Comparison of ENCODE assay signal across 47 mouse cellular contexts in the genomic region with DNA sequence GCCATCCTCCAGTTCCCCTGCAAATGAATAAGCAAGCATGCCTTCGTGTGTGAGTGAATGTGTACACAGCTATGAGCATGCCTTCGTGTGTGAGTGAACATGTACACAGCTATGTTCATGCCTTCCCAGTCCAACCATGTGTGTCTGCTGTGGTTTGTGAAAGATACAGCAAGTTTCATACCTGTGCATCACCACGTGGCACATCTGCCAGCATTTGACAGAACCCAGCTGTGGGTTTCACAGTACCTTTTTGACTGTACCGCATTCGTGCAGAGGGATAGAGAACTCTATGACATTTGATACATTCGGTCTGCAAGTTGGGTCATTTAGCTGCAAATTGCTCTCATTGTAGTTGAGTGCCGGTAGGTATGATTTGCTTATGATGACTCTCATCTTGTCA. TPM values are rescaled to one million over a fixed set of nuclear protein-coding genes. Genes with fewer than 3 reads are reported as not detected.
"Had no signal": no experiment of that assay in that cellular context is flagged by ENCODE, and none has a peak within 500 bp of the region (broad histone marks: within the 10 kb centered on the region; RNA-seq: fewer than 3 reads in every experiment).

No protein-coding gene starts in this region.

- H3K4me1 ChIP-seq: limb, embryonic 10.5 days; limb, embryonic 12.5 days; limb, embryonic 13.5 days; limb, embryonic 15.5 days; liver, embryonic 12.5 days; liver, embryonic 13.5 days; liver, embryonic 15.5 days; lung, embryonic 15.5 days; megakaryocyte, embryonic 14.5 days; midbrain, embryonic 10.5 days; midbrain, embryonic 12.5 days; midbrain, embryonic 13.5 days; midbrain, embryonic 15.5 days; neural tube, embryonic 12.5 days had no signal

- H3K9me3 ChIP-seq: limb, embryonic 10.5 days; limb, embryonic 12.5 days; limb, embryonic 13.5 days; limb, embryonic 15.5 days; liver, embryonic 12.5 days; liver, embryonic 13.5 days; liver, embryonic 15.5 days; lung, embryonic 15.5 days; megakaryocyte, embryonic 14.5 days; midbrain, embryonic 10.5 days; midbrain, embryonic 12.5 days; midbrain, embryonic 13.5 days; midbrain, embryonic 15.5 days; neural tube, embryonic 12.5 days had no signal

- H3K4me3 ChIP-seq: limb, embryonic 10.5 days; limb, embryonic 12.5 days; limb, embryonic 13.5 days; limb, embryonic 15.5 days; liver, embryonic 12.5 days; liver, embryonic 13.5 days; liver, embryonic 15.5 days; lung, embryonic 15.5 days; megakaryocyte, embryonic 14.5 days; midbrain, embryonic 10.5 days; midbrain, embryonic 12.5 days; midbrain, embryonic 13.5 days; midbrain, embryonic 15.5 days; myocyte; neural tube, embryonic 12.5 days had no signal

- H3K27ac ChIP-seq: limb, embryonic 10.5 days; limb, embryonic 12.5 days; limb, embryonic 13.5 days; limb, embryonic 15.5 days; liver, embryonic 12.5 days; liver, embryonic 13.5 days; liver, embryonic 14.5 days; liver, embryonic 15.5 days; lung, embryonic 15.5 days; macrophage; midbrain, embryonic 10.5 days; midbrain, embryonic 12.5 days; midbrain, embryonic 13.5 days; midbrain, embryonic 15.5 days; neural tube, embryonic 12.5 days had no signal

- H3K36me3 ChIP-seq: limb, embryonic 10.5 days; limb, embryonic 12.5 days; limb, embryonic 13.5 days; limb, embryonic 15.5 days; liver, embryonic 12.5 days; liver, embryonic 13.5 days; liver, embryonic 15.5 days; lung, embryonic 15.5 days; midbrain, embryonic 10.5 days; midbrain, embryonic 12.5 days; midbrain, embryonic 13.5 days; midbrain, embryonic 15.5 days; neural tube, embryonic 12.5 days had no signal

- ATAC-seq: liver, embryonic 12.5 days; liver, postnatal 0 days; lung, postnatal 0 days; midbrain, embryonic 13.5 days; midbrain, embryonic 15.5 days; midbrain, embryonic 16.5 days had no signal

- H3K9ac ChIP-seq: limb, embryonic 12.5 days; limb, embryonic 13.5 days; limb, embryonic 15.5 days; liver, embryonic 12.5 days; liver, embryonic 13.5 days; liver, embryonic 14.5 days; liver, embryonic 15.5 days; liver, postnatal 0 days; lung, embryonic 14.5 days; lung, embryonic 15.5 days; midbrain, embryonic 12.5 days; midbrain, embryonic 13.5 days; midbrain, embryonic 15.5 days; neural tube, embryonic 12.5 days had no signal

- DNase-seq: left cerebral cortex, postnatal 4 days; liver; liver, embryonic 13.5 days; liver, postnatal 0 days; lung, adult 2 months; lung, embryonic 14.5 days; lung, postnatal 10 days; lung, postnatal 14 days; lung, postnatal 36 days; lung, postnatal 4 days; midbrain, embryonic 14.5 days had no signal

- H3K4me2 ChIP-seq: limb, embryonic 12.5 days; limb, embryonic 13.5 days; limb, embryonic 15.5 days; liver, embryonic 11.5 days; liver, embryonic 12.5 days; liver, embryonic 13.5 days; liver, embryonic 15.5 days; lung, embryonic 14.5 days; lung, embryonic 15.5 days; midbrain, embryonic 11.5 days; midbrain, embryonic 12.5 days; midbrain, embryonic 13.5 days; midbrain, embryonic 15.5 days; neural tube, embryonic 12.5 days had no signal

- H3K27me3 ChIP-seq: limb, embryonic 12.5 days; limb, embryonic 13.5 days; limb, embryonic 15.5 days; liver, embryonic 12.5 days; liver, embryonic 13.5 days; liver, embryonic 15.5 days; lung, embryonic 15.5 days; megakaryocyte, embryonic 14.5 days; midbrain, embryonic 12.5 days; midbrain, embryonic 13.5 days; midbrain, embryonic 15.5 days; neural tube, embryonic 12.5 days had no signal

RNA-seq across cellular contexts. Expression of gene Cuzd1, which starts 7.6 kb away (rescaled TPM):
- total RNA-seq: left cerebral cortex, adult 8-10 months; megakaryocyte progenitor cell, adult 5-6 weeks; megakaryocyte, adult 5-6 weeks; megakaryocyte-erythroid progenitor cell, adult 5-6 weeks; midbrain, postnatal 0 days; monocyte, adult 5-6 weeks had no signal
- polyA plus RNA-seq: limb, embryonic 10.5 days; limb, embryonic 11.5 days; limb, embryonic 12.5 days; limb, embryonic 13.5 days; liver, adult 2 months; liver, embryonic 11.5 days; liver, embryonic 12.5 days; liver, embryonic 13.5 days; liver, embryonic 14.5 days; liver, embryonic 15.5 days; liver, embryonic 16.5 days; liver, postnatal 0 days; lung, adult 2 months; lung, embryonic 14.5 days; lung, embryonic 16.5 days; lung, postnatal 0 days; macrophage; midbrain, embryonic 10.5 days; midbrain, embryonic 11.5 days; midbrain, embryonic 12.5 days; midbrain, embryonic 13.5 days; midbrain, embryonic 14.5 days; midbrain, embryonic 15.5 days; midbrain, embryonic 16.5 days; myocyte; neural tube, embryonic 11.5 days; neural tube, embryonic 12.5 days had no signal

RNA-seq across cellular contexts. Expression of gene Fam24b, which starts 14.8 kb away (rescaled TPM):
- total RNA-seq: left cerebral cortex, adult 8-10 months; left cerebral cortex, postnatal 25 days; left cerebral cortex, postnatal 36 days; left cerebral cortex, postnatal 4 days; liver, adult 2 months; megakaryocyte progenitor cell, adult 5-6 weeks; megakaryocyte, adult 5-6 weeks; megakaryocyte-erythroid progenitor cell, adult 5-6 weeks; midbrain, postnatal 0 days; monocyte, adult 5-6 weeks had no signal
- polyA plus RNA-seq: limb, embryonic 10.5 days; limb, embryonic 11.5 days; limb, embryonic 12.5 days; limb, embryonic 13.5 days; limb, embryonic 15.5 days; liver, embryonic 12.5 days; liver, embryonic 13.5 days; liver, embryonic 15.5 days; liver, embryonic 16.5 days; liver, postnatal 0 days; lung, embryonic 14.5 days; lung, embryonic 15.5 days; lung, postnatal 0 days; macrophage; midbrain, embryonic 10.5 days; midbrain, embryonic 11.5 days; midbrain, embryonic 12.5 days; midbrain, embryonic 14.5 days; midbrain, embryonic 15.5 days; midbrain, embryonic 16.5 days; midbrain, postnatal 0 days; myocyte; neural tube, embryonic 11.5 days; neural tube, embryonic 12.5 days had no signal

RNA-seq across cellular contexts. Expression of gene Fam24a, which starts 19.2 kb away (rescaled TPM):
- total RNA-seq: left cerebral cortex, adult 8-10 months; left cerebral cortex, postnatal 10 days; left cerebral cortex, postnatal 14 days; left cerebral cortex, postnatal 25 days; left cerebral cortex, postnatal 36 days; left cerebral cortex, postnatal 4 days; liver, adult 2 months; megakaryocyte progenitor cell, adult 5-6 weeks; megakaryocyte, adult 5-6 weeks; megakaryocyte-erythroid progenitor cell, adult 5-6 weeks; midbrain, postnatal 0 days; monocyte, adult 5-6 weeks had no signal
- polyA plus RNA-seq: limb, embryonic 10.5 days; limb, embryonic 11.5 days; limb, embryonic 12.5 days; limb, embryonic 13.5 days; limb, embryonic 14.5 days; limb, embryonic 15.5 days; liver, adult 2 months; liver, embryonic 11.5 days; liver, embryonic 12.5 days; liver, embryonic 13.5 days; liver, embryonic 14.5 days; liver, embryonic 15.5 days; liver, embryonic 16.5 days; liver, postnatal 0 days; lung, adult 2 months; lung, embryonic 14.5 days; lung, embryonic 15.5 days; lung, embryonic 16.5 days; lung, postnatal 0 days; macrophage; midbrain, embryonic 10.5 days; midbrain, embryonic 11.5 days; midbrain, embryonic 12.5 days; midbrain, embryonic 13.5 days; midbrain, embryonic 15.5 days; midbrain, embryonic 16.5 days; midbrain, postnatal 0 days; myocyte; neural tube, embryonic 11.5 days; neural tube, embryonic 12.5 days had no signal
